Mouse (Mus musculus): ENCODE data around the gene Olfr701. TPM values are rescaled to one million over a fixed set of nuclear protein-coding genes. Genes with fewer than 3 reads are reported as not detected.
A peak's percentile ranks its signal among the peaks of the same experiment; 100 is the strongest.

The Olfr701 gene
- polyA plus RNA-seq (2015; fragmentation: Nextera tagmentation; extraction: Ambion mirVana): not detected in 2 replicates

GRCm38 (mm10) chr7:106813829-106814228 lies at the start of gene Olfr701:
TSS of gene Olfr701 (plus strand) at chr7:106814129.
- no peak for DNase-seq (ENCODE audit: low spot score)
- no peak for TF ChIP-seq CTCF (IDR thresholded peaks at IDR 0.05; ENCODE audit: low read depth)
- no peaks in the 10 kb centered on the region for H3K4me1 ChIP-seq (replicated peaks; ENCODE audit: insufficient read depth, low read length)
- ATAC-seq (replicated peaks; ENCODE audit: low FRiP score, low read depth): no peak
- no peaks in the 10 kb centered on the region for H3K27me3 ChIP-seq (ENCODE audit: insufficient read depth, low read length)
- WGBS: 65% methylated on average over 2 of the region's 2 CpGs
- no peak within 1 kb of the TSS for H3K9ac ChIP-seq (ENCODE audit: low read depth, low read length)
- no peaks in the 10 kb centered on the region for H3K36me3 ChIP-seq (ENCODE audit: insufficient read depth, low read length)
- no peak within 1 kb of the TSS for H3K4me3 ChIP-seq (replicated peaks; ENCODE audit: low read depth, low read length)
- no peak within 1 kb of the TSS for H3K27ac ChIP-seq
- H3K4me2 ChIP-seq (ENCODE audit: low read length): no peak within 1 kb of the TSS
- H3K9me3 ChIP-seq (replicated peaks; ENCODE audit: low read length): no peaks in the 10 kb centered on the region

DNA sequence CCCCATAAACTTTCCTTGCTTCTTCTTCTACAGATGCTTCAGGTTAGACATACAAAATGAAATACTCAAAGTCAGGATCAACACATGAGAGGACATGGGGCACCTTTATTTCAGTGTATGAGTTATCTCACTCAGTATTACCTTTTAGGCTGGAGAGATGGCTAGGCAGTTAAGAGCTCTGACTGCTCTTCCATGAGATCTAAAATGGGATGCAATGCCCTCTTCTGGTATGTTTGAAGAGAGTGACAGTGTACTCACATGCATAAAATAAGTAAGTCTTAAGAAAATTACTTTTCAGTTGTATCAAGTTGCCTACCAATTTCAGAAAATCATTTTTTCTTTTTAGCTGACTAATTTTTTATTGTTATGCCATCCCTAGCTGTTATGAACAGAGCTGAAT lies 25.6 kb upstream of the Olfr701 start:
- TF ChIP-seq CTCF (IDR thresholded peaks at IDR 0.05; ENCODE audit: low read depth): no peak; the same call in 1 of the 2 replicates
- no peaks in the 10 kb centered on the region for H3K4me1 ChIP-seq (replicated peaks; ENCODE audit: insufficient read depth, low read length)
- H3K4me3 ChIP-seq (replicated peaks; ENCODE audit: low read depth, low read length): no peak overlapping the region
- no peak overlapping the region for H3K9ac ChIP-seq (ENCODE audit: low read depth, low read length)
- H3K27ac ChIP-seq: no peak overlapping the region
- H3K36me3 ChIP-seq (ENCODE audit: insufficient read depth, low read length): no peaks in the 10 kb centered on the region
- no peak overlapping the region for H3K4me2 ChIP-seq (ENCODE audit: low read length)
- H3K27me3 ChIP-seq (ENCODE audit: insufficient read depth, low read length): no peaks in the 10 kb centered on the region
- no peak for ATAC-seq (replicated peaks; ENCODE audit: low FRiP score, low read depth)
- no peaks in the 10 kb centered on the region for H3K9me3 ChIP-seq (replicated peaks; ENCODE audit: low read length)
- peak; percentile 1 for DNase-seq (ENCODE audit: low spot score)

GRCm38 (mm10) chr7:106793098-106793497 lies 20.8 kb upstream of the Olfr701 start, which contains the start of gene Olfr699:
TSS of gene Olfr699 (minus strand) at chr7:106793198.
- H3K4me2 ChIP-seq (ENCODE audit: low read length): no peak within 1 kb of the TSS
- H3K4me1 ChIP-seq (replicated peaks; ENCODE audit: insufficient read depth, low read length): no peaks in the 10 kb centered on the region
- H3K9ac ChIP-seq (ENCODE audit: low read depth, low read length): no peak within 1 kb of the TSS
- whole genome bisulfite sequencing: 72% methylated on average over 1 of the region's 1 CpGs
- H3K4me3 ChIP-seq (replicated peaks; ENCODE audit: low read depth, low read length): no peak within 1 kb of the TSS
- H3K36me3 ChIP-seq (ENCODE audit: insufficient read depth, low read length): no peaks in the 10 kb centered on the region
- ATAC-seq (replicated peaks; ENCODE audit: low FRiP score, low read depth) (no peak), DNase-seq (ENCODE audit: low spot score) (no peak)
- no peak for TF ChIP-seq CTCF (IDR thresholded peaks at IDR 0.05; ENCODE audit: low read depth)
- no peaks in the 10 kb centered on the region for H3K27me3 ChIP-seq (ENCODE audit: insufficient read depth, low read length)
- H3K27ac ChIP-seq: no peak within 1 kb of the TSS
- no peaks in the 10 kb centered on the region for H3K9me3 ChIP-seq (replicated peaks; ENCODE audit: low read length)

DNA sequence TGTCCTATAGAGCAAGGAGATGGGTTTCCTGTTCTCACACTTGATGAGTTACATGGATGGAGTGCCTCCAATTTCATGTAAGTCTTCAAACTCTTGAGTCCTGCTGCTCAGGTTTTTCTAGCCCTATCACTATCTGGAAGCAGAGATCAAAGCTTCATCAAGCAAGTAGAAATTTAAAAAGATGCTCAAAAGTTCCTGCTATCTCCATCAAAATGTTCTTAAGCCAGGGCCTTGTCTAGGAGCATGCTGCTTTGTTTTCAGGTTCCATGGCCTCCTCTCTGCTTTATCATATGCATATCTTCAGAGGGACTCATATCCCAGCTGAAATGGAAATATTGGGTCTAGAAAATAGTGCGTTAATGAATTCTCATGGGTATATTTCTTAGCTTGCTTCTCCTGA lies 5.2 kb upstream of the Olfr701 start, which contains the start of gene Olfr700:
Gene Olfr700, minus strand, starts transcription at position 101 of the 400 bp plus-strand sequence.
- TF ChIP-seq CTCF (IDR thresholded peaks at IDR 0.05; ENCODE audit: low read depth): no peak
- Histone ChIP-seq H3K27ac (no peak within 1 kb of the TSS), H3K4me3 (replicated peaks; ENCODE audit: low read depth, low read length) (no peak within 1 kb of the TSS), H3K4me1 (replicated peaks; ENCODE audit: insufficient read depth, low read length) (no peaks in the 10 kb centered on the region), H3K27me3 (ENCODE audit: insufficient read depth, low read length) (no peaks in the 10 kb centered on the region), H3K9ac (ENCODE audit: low read depth, low read length) (no peak within 1 kb of the TSS), H3K9me3 (replicated peaks; ENCODE audit: low read length) (no peaks in the 10 kb centered on the region), H3K4me2 (ENCODE audit: low read length) (no peak within 1 kb of the TSS), H3K36me3 (ENCODE audit: insufficient read depth, low read length) (no peaks in the 10 kb centered on the region)
- ATAC-seq (replicated peaks; ENCODE audit: low FRiP score, low read depth) (no peak), DNase-seq (ENCODE audit: low spot score) (no peak)
- WGBS: 71% methylated on average over 1 of the region's 1 CpGs

GRCm38 (mm10) chr7:106815775-106816174 lies 1.8 kb downstream of the Olfr701 start:
- TF ChIP-seq CTCF (IDR thresholded peaks at IDR 0.05; ENCODE audit: low read depth): peak; percentile 53
- no peaks in the 10 kb centered on the region for H3K27me3 ChIP-seq (ENCODE audit: insufficient read depth, low read length)
- H3K4me3 ChIP-seq (replicated peaks; ENCODE audit: low read depth, low read length): no peak overlapping the region
- no peaks in the 10 kb centered on the region for H3K4me1 ChIP-seq (replicated peaks; ENCODE audit: insufficient read depth, low read length)
- no peak overlapping the region for H3K27ac ChIP-seq
- no peak overlapping the region for H3K4me2 ChIP-seq (ENCODE audit: low read length)
- no peaks in the 10 kb centered on the region for H3K9me3 ChIP-seq (replicated peaks; ENCODE audit: low read length)
- H3K36me3 ChIP-seq (ENCODE audit: insufficient read depth, low read length): no peaks in the 10 kb centered on the region
- peak; percentile 46 for DNase-seq (ENCODE audit: low spot score)
- no peak overlapping the region for H3K9ac ChIP-seq (ENCODE audit: low read depth, low read length)
- no peak for ATAC-seq (replicated peaks; ENCODE audit: low FRiP score, low read depth)
- WGBS: 41% methylated on average over 2 of the region's 2 CpGs

DNA sequence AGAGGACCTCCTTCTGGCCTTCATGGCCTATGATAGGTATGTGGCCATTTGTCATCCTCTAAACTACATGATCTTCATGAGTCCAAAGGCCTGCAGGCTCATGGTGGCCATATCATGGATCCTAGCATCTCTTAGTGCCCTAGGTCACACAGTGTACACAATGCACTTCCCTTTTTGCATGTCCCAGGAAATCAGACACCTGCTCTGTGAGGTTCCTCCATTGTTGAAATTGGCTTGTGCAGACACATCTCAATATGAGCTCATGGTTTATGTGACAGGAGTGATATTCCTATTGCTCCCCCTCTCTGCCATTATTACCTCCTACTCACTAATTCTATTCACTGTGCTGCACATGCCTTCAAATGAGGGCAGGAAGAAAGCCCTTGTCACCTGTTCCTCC lies 4.5 kb downstream of the Olfr701 start:
- no peak overlapping the region for H3K4me3 ChIP-seq (replicated peaks; ENCODE audit: low read depth, low read length)
- H3K4me1 ChIP-seq (replicated peaks; ENCODE audit: insufficient read depth, low read length): no peaks in the 10 kb centered on the region
- no peak for TF ChIP-seq CTCF (IDR thresholded peaks at IDR 0.05; ENCODE audit: low read depth)
- no peaks in the 10 kb centered on the region for H3K27me3 ChIP-seq (ENCODE audit: insufficient read depth, low read length)
- no peak overlapping the region for H3K9ac ChIP-seq (ENCODE audit: low read depth, low read length)
- no peak overlapping the region for H3K4me2 ChIP-seq (ENCODE audit: low read length)
- no peaks in the 10 kb centered on the region for H3K36me3 ChIP-seq (ENCODE audit: insufficient read depth, low read length)
- no peak for ATAC-seq (replicated peaks; ENCODE audit: low FRiP score, low read depth)
- H3K9me3 ChIP-seq (replicated peaks; ENCODE audit: low read length): no peaks in the 10 kb centered on the region
- no peak overlapping the region for H3K27ac ChIP-seq
- no peak for DNase-seq (ENCODE audit: low spot score)

GRCm38 (mm10) chr7:106833793-106834192 lies 19.9 kb downstream of the Olfr701 start, which contains the start of gene Olfr702:
TSS of gene Olfr702 (minus strand) at chr7:106833893.
- no peak for TF ChIP-seq CTCF (IDR thresholded peaks at IDR 0.05; ENCODE audit: low read depth)
- no peak within 1 kb of the TSS for H3K27ac ChIP-seq
- H3K4me1 ChIP-seq (replicated peaks; ENCODE audit: insufficient read depth, low read length): no peaks in the 10 kb centered on the region
- H3K9me3 ChIP-seq (replicated peaks; ENCODE audit: low read length): no peaks in the 10 kb centered on the region
- H3K9ac ChIP-seq (ENCODE audit: low read depth, low read length): no peak within 1 kb of the TSS
- H3K4me3 ChIP-seq (replicated peaks; ENCODE audit: low read depth, low read length): no peak within 1 kb of the TSS
- H3K4me2 ChIP-seq (ENCODE audit: low read length): no peak within 1 kb of the TSS
- H3K27me3 ChIP-seq (ENCODE audit: insufficient read depth, low read length): no peaks in the 10 kb centered on the region
- DNase-seq (ENCODE audit: low spot score) (no peak), ATAC-seq (replicated peaks; ENCODE audit: low FRiP score, low read depth) (no peak)
- H3K36me3 ChIP-seq (ENCODE audit: insufficient read depth, low read length): no peaks in the 10 kb centered on the region

All from kidney, postnatal 0 days (tissue).